Mouse (Mus musculus): ENCODE measurements around the gene Cept1. TPM values are rescaled to one million over a fixed set of nuclear protein-coding genes. Genes with fewer than 3 reads are reported as not detected.

Cept1 gene
- polyA plus RNA-seq, 1 experiment = 18.9 TPM

DNA sequence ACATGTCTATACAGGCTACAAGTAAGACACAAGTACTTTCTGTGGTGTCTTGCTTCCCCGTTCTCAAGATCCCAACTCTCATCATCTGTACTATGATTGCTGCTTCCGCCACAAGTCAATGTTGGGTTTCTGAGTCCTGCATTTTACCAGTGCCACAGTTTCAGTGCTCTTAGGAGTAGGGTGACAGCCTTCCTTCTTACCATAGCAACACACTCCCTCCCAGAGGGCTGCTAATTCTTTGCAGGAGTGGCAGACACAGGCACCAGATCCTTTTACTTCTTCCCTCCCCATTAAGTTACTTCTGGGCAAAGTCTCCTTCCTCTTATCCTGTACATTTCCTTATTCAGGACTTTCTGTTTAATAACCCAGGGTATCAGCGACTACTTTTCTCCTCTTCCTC is 62.7 kb downstream of the Cept1 start:
- no peak for TF ChIP-seq POLR2AphosphoS2 (IDR thresholded peaks at IDR 0.05; ENCODE audit: insufficient read length, low read depth)
- TF ChIP-seq POLR2A (IDR thresholded peaks at IDR 0.05; ENCODE audit: insufficient read length, low read depth) = no peak
- TF ChIP-seq MYOG (IDR thresholded peaks at IDR 0.05; ENCODE audit: control insufficient read depth in 1 of 3, insufficient read depth in 1 of 3, insufficient read length in 2 of 3, low read depth in 2 of 3) = no peak
- TF ChIP-seq MYOD1 (IDR thresholded peaks at IDR 0.05; ENCODE audit: control insufficient read depth in 1 of 3, insufficient read length in 2 of 3, low read depth in 2 of 3) = no peak
- TF ChIP-seq REST (IDR thresholded peaks at IDR 0.05; ENCODE audit: insufficient read depth, insufficient read length) = no peak
- TF ChIP-seq MAX (IDR thresholded peaks at IDR 0.05; ENCODE audit: low read depth) = no peak
- no peak for TF ChIP-seq CEBPB (IDR thresholded peaks at IDR 0.05; ENCODE audit: insufficient read depth, poor library complexity, severe bottlenecking)
- TF ChIP-seq USF1 (IDR thresholded peaks at IDR 0.05; ENCODE audit: low read depth) = no peak
- no peak for TF ChIP-seq E2F4 (IDR thresholded peaks at IDR 0.05; ENCODE audit: insufficient read depth)
- TF ChIP-seq TCF3 (IDR thresholded peaks at IDR 0.05; ENCODE audit: insufficient read length, low read depth) = no peak
- no peak for TF ChIP-seq TCF12 (IDR thresholded peaks at IDR 0.05; ENCODE audit: insufficient read depth, poor library complexity, severe bottlenecking)
- no peak for TF ChIP-seq SRF (IDR thresholded peaks at IDR 0.05; ENCODE audit: control insufficient read depth, insufficient read length, low read depth)
- no peaks in the 10 kb centered on the region for H3K79me2 ChIP-seq (ENCODE audit: control insufficient read depth, insufficient read depth)
- H3K4me3 ChIP-seq = peak overlapping the region; percentile 9
- no peaks in the 10 kb centered on the region for H3K27me3 ChIP-seq (ENCODE audit: control insufficient read depth, insufficient read depth, insufficient read length)
- no peak overlapping the region for H3ac ChIP-seq (ENCODE audit: control insufficient read depth, insufficient read length)
- H3K36me3 ChIP-seq (ENCODE audit: control insufficient read depth, insufficient read depth) = no peaks in the 10 kb centered on the region
- peak overlapping the region; percentile 63 for H3K4me2 ChIP-seq (ENCODE audit: low read depth)

DNA sequence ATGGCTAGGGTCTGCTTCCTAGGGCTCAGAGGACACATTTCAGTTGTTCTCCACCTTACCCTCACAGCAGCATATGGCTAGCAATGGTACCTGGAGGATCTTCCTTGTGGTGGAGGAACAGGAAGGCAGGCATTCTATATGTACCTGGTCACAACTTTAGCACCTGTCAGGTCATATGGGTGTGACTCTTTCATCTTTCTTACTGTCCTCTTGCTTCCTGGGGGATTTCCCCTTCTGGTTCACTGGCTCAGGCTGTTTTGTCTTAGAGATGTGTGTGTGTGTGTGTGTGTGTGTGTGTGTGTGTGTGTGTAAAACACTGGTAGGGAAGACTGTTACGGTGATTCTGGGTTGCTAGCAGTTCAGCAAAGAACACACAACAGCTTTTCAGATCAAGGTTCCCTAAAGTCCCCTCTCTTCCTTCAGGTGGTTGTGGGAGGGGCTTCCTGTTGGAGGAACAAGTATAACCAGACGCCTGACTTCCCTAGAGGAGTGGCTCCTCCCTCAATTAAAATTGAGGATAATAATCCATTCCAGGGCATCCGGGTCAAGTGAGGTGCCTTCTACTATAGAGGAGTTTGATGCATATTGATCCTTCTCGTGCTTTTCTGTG is 63.7 kb downstream of the Cept1 start:
- no peak overlapping the region for H3ac ChIP-seq (ENCODE audit: control insufficient read depth, insufficient read length)
- H3K4me2 ChIP-seq (ENCODE audit: low read depth) = no peak overlapping the region
- peak overlapping the region; percentile 9 for H3K4me3 ChIP-seq
- no peaks in the 10 kb centered on the region for H3K36me3 ChIP-seq (ENCODE audit: control insufficient read depth, insufficient read depth)
- TF ChIP-seq MAX (IDR thresholded peaks at IDR 0.05; ENCODE audit: low read depth) (no peak), POLR2AphosphoS2 (IDR thresholded peaks at IDR 0.05; ENCODE audit: insufficient read length, low read depth) (no peak), REST (IDR thresholded peaks at IDR 0.05; ENCODE audit: insufficient read depth, insufficient read length) (no peak), CEBPB (IDR thresholded peaks at IDR 0.05; ENCODE audit: insufficient read depth, poor library complexity, severe bottlenecking) (no peak), POLR2A (IDR thresholded peaks at IDR 0.05; ENCODE audit: insufficient read length, low read depth) (no peak), MYOG (IDR thresholded peaks at IDR 0.05; ENCODE audit: control insufficient read depth in 1 of 3, insufficient read depth in 1 of 3, insufficient read length in 2 of 3, low read depth in 2 of 3) (no peak), TCF3 (IDR thresholded peaks at IDR 0.05; ENCODE audit: insufficient read length, low read depth) (no peak), USF1 (IDR thresholded peaks at IDR 0.05; ENCODE audit: low read depth) (no peak), TCF12 (IDR thresholded peaks at IDR 0.05; ENCODE audit: insufficient read depth, poor library complexity, severe bottlenecking) (no peak), MYOD1 (IDR thresholded peaks at IDR 0.05; ENCODE audit: control insufficient read depth in 1 of 3, insufficient read length in 2 of 3, low read depth in 2 of 3) (no peak), E2F4 (IDR thresholded peaks at IDR 0.05; ENCODE audit: insufficient read depth) (no peak), SRF (IDR thresholded peaks at IDR 0.05; ENCODE audit: control insufficient read depth, insufficient read length, low read depth) (no peak)
- no peaks in the 10 kb centered on the region for H3K79me2 ChIP-seq (ENCODE audit: control insufficient read depth, insufficient read depth)
- H3K27me3 ChIP-seq (ENCODE audit: control insufficient read depth, insufficient read depth, insufficient read length) = no peaks in the 10 kb centered on the region

DNA sequence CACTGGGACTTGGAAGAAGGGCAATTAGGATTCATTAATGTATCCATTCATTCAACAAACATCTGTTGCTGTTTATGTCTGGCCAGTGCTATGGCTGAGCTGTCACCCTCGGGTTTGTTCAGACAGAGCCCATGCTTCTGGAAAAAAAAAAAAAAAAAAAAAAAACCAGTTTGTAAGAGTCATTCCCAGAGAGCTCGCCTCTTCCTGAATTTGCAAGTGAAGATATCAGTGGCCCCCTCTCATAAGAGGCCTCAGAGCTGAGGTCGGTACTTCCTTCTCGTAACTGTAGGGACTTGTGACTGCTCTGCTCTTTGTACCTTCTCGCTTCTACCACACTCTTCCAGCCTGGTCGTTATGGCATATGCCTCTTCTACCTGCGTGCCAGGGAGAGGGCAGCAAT is 64.3 kb downstream of the Cept1 start:
- no peak for TF ChIP-seq MYOD1 (IDR thresholded peaks at IDR 0.05; ENCODE audit: control insufficient read depth in 1 of 3, insufficient read length in 2 of 3, low read depth in 2 of 3)
- no peak for TF ChIP-seq POLR2AphosphoS2 (IDR thresholded peaks at IDR 0.05; ENCODE audit: insufficient read length, low read depth)
- no peak for TF ChIP-seq TCF3 (IDR thresholded peaks at IDR 0.05; ENCODE audit: insufficient read length, low read depth)
- no peak for TF ChIP-seq POLR2A (IDR thresholded peaks at IDR 0.05; ENCODE audit: insufficient read length, low read depth)
- no peak for TF ChIP-seq USF1 (IDR thresholded peaks at IDR 0.05; ENCODE audit: low read depth)
- no peak for TF ChIP-seq CEBPB (IDR thresholded peaks at IDR 0.05; ENCODE audit: insufficient read depth, poor library complexity, severe bottlenecking)
- TF ChIP-seq MAX (IDR thresholded peaks at IDR 0.05; ENCODE audit: low read depth) = no peak
- TF ChIP-seq TCF12 (IDR thresholded peaks at IDR 0.05; ENCODE audit: insufficient read depth, poor library complexity, severe bottlenecking) = no peak
- TF ChIP-seq REST (IDR thresholded peaks at IDR 0.05; ENCODE audit: insufficient read depth, insufficient read length) = no peak
- TF ChIP-seq MYOG (IDR thresholded peaks at IDR 0.05; ENCODE audit: control insufficient read depth in 1 of 3, insufficient read depth in 1 of 3, insufficient read length in 2 of 3, low read depth in 2 of 3) = no peak
- no peak for TF ChIP-seq SRF (IDR thresholded peaks at IDR 0.05; ENCODE audit: control insufficient read depth, insufficient read length, low read depth)
- TF ChIP-seq E2F4 (IDR thresholded peaks at IDR 0.05; ENCODE audit: insufficient read depth) = no peak
- Histone ChIP-seq H3ac (ENCODE audit: control insufficient read depth, insufficient read length) (no peak overlapping the region), H3K4me2 (ENCODE audit: low read depth) (peak overlapping the region; percentile 89), H3K27me3 (ENCODE audit: control insufficient read depth, insufficient read depth, insufficient read length) (no peaks in the 10 kb centered on the region), H3K79me2 (ENCODE audit: control insufficient read depth, insufficient read depth) (no peaks in the 10 kb centered on the region), H3K36me3 (ENCODE audit: control insufficient read depth, insufficient read depth) (no peaks in the 10 kb centered on the region), H3K4me3 (peak overlapping the region; percentile 22)

DNA sequence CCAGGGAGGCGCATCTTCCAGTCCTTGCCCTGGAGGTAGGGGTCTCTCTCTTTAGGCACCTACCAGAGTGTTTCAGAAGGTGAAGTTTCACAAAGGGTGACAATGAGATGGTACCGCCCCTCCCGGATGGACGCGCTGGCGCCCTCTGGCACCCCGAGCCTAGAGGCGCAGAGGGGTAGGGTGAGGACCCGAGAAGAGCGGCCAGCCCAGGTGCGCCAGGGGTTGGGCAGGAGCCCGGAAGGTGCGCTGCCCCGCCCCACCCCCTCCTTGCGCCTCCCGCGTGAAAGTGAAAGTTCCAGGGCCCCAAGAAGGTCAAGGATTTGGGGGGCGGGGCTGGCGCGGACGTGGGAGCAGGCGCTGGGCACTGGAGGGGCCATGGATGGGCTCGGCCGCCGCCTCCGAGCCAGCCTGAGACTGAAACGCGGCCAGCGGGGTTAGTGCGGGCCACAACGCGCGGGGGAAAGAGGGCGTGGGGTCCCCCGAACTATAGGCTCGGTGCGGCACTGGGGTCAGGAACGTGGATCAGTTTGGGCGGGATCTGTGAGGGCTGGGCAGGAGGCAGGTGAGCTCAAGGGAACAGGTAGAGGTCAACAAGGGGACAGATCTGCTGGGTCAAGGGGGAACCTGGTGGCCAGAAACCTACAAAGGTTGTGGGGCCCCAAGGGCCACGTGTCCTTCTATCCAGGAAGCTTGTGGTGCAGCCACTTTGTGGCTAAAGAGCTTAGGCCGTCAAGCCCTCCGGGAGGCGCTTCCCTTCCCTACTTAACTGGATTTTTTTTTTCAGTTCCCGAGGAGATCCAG is 65.1 kb downstream of the Cept1 start, which contains the start of gene Dennd2d:
Dennd2d (plus strand) TSS at position 125 of the 801 bp plus-strand sequence.
- H3K4me3 ChIP-seq = peak within 1 kb of the TSS; percentile 22
- H3ac ChIP-seq (ENCODE audit: control insufficient read depth, insufficient read length) = no peak within 1 kb of the TSS
- H3K36me3 ChIP-seq (ENCODE audit: control insufficient read depth, insufficient read depth) = no peaks in the 10 kb centered on the region
- no peaks in the 10 kb centered on the region for H3K27me3 ChIP-seq (ENCODE audit: control insufficient read depth, insufficient read depth, insufficient read length)
- no peak for TF ChIP-seq MYOG (IDR thresholded peaks at IDR 0.05; ENCODE audit: control insufficient read depth in 1 of 3, insufficient read depth in 1 of 3, insufficient read length in 2 of 3, low read depth in 2 of 3)
- no peak for TF ChIP-seq MYOD1 (IDR thresholded peaks at IDR 0.05; ENCODE audit: control insufficient read depth in 1 of 3, insufficient read length in 2 of 3, low read depth in 2 of 3)
- no peak for TF ChIP-seq TCF3 (IDR thresholded peaks at IDR 0.05; ENCODE audit: insufficient read length, low read depth)
- no peak for TF ChIP-seq TCF12 (IDR thresholded peaks at IDR 0.05; ENCODE audit: insufficient read depth, poor library complexity, severe bottlenecking)
- H3K4me2 ChIP-seq (ENCODE audit: low read depth) = peak within 1 kb of the TSS; percentile 89
- H3K79me2 ChIP-seq (ENCODE audit: control insufficient read depth, insufficient read depth) = no peaks in the 10 kb centered on the region
